Mouse (Mus musculus) gastrocnemius, adult 18-20 months (tissue): Measurements from ENCODE around the gene Amigo1. TPM values are rescaled to one million over a fixed set of nuclear protein-coding genes. Genes with fewer than 3 reads are reported as not detected.
"Not testable (repeated sequence)": the region's sequence is repeated elsewhere in the genome, so short reads cannot be mapped to it uniquely, and the experiment has no call there.

Source experiments
- DNase-seq: peaks from one replicate; pipeline ENCODE4 v3.0.0; 2021; ENCODE audit warnings: low spot score
- total RNA-seq, 2 experiments: library from RNA; stranded (reverse); gene quantifications; 2 replicates each; pipeline ENCODE4 v1.2.3; 2021

Gene Amigo1
- total RNA-seq, 2 experiments from 2014 or later = 23.9 to 26.3 TPM

GRCm38 (mm10) chr3:108206731-108207375, 20.7 kb downstream of the Amigo1 start:
- no peak for DNase-seq

- DNase-seq = no peak
Observed at GRCm38 (mm10) chr3:108209001-108209400, 22.9 kb downstream of the Amigo1 start.

DNA sequence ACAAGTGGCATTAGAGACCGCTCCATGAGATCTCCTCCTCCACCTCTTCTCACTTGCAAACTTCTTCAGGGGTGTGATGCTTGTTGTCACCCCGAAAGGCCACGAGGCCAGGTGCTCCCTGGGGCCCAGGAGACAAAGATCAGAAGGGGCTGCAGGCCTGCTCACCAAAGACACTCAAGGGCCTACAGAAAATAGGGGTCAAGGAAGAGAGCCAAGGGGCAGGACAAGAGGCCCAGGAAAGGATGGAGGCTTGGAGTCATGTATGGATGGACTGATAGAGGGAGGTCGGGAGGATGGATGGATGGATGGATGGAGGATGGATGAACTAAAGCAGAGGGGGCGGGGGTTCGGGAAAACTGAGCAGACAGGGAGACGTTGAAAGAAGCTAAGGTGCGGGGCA, 23.4 kb downstream of the Amigo1 start:
- DNase-seq = no peak

DNA sequence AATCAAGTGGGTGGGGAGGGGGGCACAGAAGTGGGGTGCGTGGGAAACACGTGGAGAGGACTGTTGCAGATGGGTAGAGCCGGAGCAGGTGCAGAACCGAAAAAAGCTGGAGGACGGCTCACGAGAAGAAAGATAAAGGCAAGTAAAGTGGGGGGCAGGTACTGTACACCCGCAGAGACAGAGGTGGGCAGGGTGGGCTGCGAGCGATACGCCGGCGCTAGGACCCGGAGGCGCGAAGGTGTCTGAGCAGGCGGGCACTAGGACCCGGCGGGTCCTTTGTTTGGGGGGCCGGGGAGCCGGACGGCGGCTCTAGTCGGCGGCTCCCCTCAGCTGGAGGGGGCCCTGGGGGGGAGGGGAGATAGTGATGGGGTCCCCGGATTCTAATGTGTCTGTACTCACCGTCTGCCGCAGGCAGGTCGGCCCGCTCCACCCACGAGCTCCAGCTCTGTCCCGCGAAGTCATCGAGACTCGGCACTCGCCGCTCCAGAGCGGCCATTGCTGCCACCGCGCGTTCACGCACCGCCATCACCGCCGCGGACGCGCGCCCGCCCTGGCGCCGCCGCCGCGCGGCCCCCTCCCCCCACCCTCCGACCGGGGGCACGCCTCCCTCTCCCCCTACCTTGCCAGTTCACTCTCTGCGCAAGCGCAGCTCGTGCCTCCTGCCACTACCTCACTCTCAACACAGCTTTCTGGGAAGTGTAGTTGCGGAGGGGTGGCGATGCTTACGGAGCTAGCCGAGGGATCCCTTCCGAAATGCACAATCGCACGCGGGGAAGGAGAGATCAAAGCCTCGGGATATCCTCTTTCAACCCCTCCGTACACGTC, 24.0 kb downstream of the Amigo1 start:
- DNase-seq = peak; percentile 94

- peak; percentile 62 for DNase-seq
Observed at GRCm38 (mm10) chr3:108210771-108211139, 24.6 kb downstream of the Amigo1 start, which contains the start of gene Atxn7l2. Gene Atxn7l2 (minus strand): TSS chr3:108210934.

GRCm38 (mm10) chr3:108211845-108212244, 25.7 kb downstream of the Amigo1 start:
- DNase-seq = no peak

GRCm38 (mm10) chr3:108212406-108212805, 26.3 kb downstream of the Amigo1 start:
- peak; percentile 87 for DNase-seq

DNA sequence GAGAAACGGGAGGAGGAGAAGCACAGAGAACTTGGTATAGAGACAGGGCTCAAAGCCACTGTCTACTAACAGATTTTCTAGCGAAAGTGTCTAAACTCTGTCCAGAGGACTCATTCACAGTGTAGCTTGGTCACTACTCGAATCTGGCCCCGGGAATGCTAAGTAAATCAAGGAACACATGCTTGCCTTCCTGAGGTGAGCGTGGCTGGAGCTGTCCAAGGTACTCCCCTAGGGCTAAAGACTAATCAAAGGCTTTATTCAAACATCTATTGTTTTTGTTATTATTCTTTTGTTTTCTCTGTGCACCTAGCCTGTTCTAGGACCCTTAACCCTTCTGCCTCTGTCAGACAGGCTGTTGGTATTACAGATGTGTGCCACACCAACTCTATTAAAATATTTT, 28.6 kb downstream of the Amigo1 start:
- DNase-seq = no peak

GRCm38 (mm10) chr3:108220661-108221060, 34.5 kb downstream of the Amigo1 start:
- peak; percentile 74 for DNase-seq

- peak; percentile 85 for DNase-seq
Observed at GRCm38 (mm10) chr3:108225711-108226557, 39.8 kb downstream of the Amigo1 start.

DNA sequence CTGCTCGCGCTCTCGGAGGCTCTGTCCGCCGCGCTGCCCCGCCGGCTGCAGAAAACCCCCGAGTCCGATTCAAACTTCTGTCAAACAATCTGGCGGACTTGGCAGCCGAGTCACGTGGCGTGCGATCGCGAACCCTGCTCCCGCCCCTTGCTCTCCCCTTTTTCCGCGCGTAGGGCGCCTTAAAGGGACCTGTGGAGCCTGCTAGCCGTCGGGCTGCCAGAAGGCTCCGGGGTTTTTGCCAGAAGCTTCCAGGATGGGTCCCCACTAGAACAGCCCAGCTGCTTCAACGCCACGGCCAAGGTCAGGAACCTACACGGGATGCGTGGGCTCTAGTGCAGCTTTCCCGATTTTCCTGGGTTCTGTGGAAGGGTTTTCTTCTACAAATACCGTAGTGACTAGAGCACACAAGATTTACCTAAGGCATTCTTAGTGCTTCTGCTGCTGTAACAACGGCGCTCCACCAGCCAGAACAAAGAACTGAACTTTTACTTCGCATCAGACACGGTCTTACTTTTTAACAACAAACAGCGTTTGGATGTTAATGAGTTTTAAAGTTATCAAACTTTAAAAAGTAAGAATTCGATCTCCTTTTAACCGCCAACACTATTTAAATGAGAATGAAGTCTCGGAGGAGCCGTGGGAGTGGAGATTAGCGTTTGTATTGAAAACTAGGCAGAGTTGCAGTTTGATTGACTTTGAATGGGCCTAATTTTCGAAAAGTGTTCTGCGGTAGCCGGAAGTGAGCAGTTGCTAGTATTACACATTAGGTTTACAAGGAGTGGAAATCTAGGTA, 40.6 kb downstream of the Amigo1 start, which contains the start of gene Sypl2:
TSS of gene Sypl2 (minus strand) at position 91 of the 793 bp plus-strand sequence.
- DNase-seq = peak; percentile 84

DNA sequence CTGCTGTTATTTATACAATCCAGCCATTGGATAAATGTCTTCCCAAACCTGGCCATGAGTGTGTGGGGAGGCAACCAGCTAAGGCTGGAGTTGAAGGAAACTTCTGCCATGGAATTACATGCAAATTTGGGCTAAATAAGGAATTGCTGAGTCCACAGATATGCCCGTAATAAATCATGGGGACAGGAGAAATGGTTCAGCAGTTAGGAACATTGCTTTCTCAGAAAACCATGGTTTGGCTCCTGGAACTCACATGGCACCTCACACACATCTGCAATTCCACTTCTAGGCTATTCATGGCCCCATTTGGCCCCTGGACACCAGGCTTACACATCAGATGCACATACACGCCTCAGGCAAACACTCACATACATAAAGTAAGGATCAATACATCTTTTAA, 41.4 kb downstream of the Amigo1 start:
- DNase-seq = no peak

GRCm38 (mm10) chr3:108231646-108232045, 45.5 kb downstream of the Amigo1 start:
- DNase-seq = no peak

DNA sequence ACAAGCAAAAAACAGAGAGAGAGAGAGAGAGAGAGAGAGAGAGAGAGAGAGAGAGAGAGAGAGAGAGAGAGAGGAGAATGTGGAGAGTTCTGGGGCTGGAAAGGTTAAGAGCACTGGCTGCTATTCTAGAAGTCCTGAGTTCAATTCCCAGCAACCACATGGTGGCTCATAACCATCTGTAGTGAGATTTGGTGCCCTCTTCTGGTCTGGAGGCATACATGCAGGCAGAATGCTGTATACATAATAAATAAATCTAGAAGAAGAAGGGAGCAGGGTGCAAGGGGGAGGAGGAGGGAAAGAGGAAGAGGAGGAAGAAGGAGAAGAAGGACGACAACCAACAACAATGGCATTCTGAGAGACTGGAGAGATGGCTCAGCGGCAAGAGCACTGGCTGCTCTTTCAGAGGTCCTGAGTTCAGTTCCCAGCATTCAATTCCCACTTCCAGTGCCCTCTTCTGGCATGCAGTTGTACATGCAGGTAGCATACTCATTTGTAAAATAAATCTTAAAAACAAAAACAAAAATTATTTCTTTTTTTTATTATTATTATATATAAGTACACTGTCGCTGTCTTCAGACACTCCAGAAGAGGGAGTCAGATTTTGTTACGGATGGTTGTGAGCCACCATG, 51.5 kb downstream of the Amigo1 start:
- DNase-seq = not testable (repeated sequence)

DNA sequence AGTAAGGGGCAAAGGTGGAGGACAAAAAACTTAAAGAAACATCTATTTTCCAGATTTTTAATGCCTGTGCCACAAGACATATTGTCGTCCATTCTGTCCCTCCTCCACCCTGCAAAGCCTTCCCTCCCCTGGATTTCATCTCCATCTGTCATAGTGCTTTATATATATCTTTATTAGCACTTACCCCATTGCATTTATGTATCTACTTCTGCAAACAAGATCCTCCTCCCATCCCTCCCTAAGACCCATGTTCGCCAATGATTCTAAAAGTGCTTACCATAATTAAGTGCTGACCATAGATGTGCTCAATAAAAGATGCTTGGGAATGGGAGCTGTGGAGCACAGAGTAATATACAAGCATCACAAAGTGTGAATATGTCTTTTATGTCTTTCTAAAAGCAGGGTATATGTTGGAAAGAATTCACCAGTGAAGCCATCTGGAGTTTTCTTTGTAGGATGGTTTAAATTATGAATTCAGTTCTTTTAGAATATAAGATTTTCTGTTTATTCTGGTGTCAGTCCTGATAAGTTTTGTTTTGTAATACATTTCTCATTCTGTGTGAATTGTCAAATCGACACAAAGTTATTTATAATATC, 55.2 kb downstream of the Amigo1 start:
- no peak for DNase-seq

Other genes with a start within 250 kb of the Amigo1 start
- under 1 TPM; 0.45 to 0.46 TPM for gene Gstm6, start 242.6 kb upstream of the Amigo1 start, total RNA-seq
- not detected for gene Gstm3, start 217.1 kb upstream of the Amigo1 start, total RNA-seq
- gene Gstm2, start 199.9 kb upstream of the Amigo1 start, total RNA-seq = 100 to 1,000 TPM in 1 of 2 experiments, 10 to 100 TPM in 1; 95.2 to 129 TPM
- gene Gstm1, start 168.4 kb upstream of the Amigo1 start, total RNA-seq = 100 to 1,000 TPM; 201 to 229 TPM
- 10 to 100 TPM; 11.8 to 15.8 TPM for gene Gstm4, start 141.4 kb upstream of the Amigo1 start, total RNA-seq
- 1 to 10 TPM; 3.6 TPM for gene Ampd2, start 99.7 kb upstream of the Amigo1 start, total RNA-seq
- gene Gnat2, start 93.5 kb upstream of the Amigo1 start, total RNA-seq = under 1 TPM; 0.45 to 0.94 TPM
- gene Gnai3, start 40.2 kb upstream of the Amigo1 start, total RNA-seq = 10 to 100 TPM; 10.2 to 14.7 TPM
- not detected for gene Gpr61, start 31.5 kb upstream of the Amigo1 start, total RNA-seq
- 1 to 10 TPM; 3.0 to 3.2 TPM for gene Cyb561d1, start 14.9 kb downstream of the Amigo1 start, total RNA-seq
- 1 to 10 TPM; 5.9 to 6.2 TPM for gene Atxn7l2, start 24.6 kb downstream of the Amigo1 start, total RNA-seq
- 100 to 1,000 TPM; 213 to 250 TPM for gene Sypl2, start 40.3 kb downstream of the Amigo1 start, total RNA-seq
- 10 to 100 TPM; 50.6 to 56.2 TPM for gene Psma5, start 70.6 kb downstream of the Amigo1 start, total RNA-seq
- gene Sort1, start 97.7 kb downstream of the Amigo1 start, total RNA-seq = 10 to 100 TPM; 41.8 to 46.3 TPM
- gene Mybphl, start 178.6 kb downstream of the Amigo1 start, total RNA-seq = not detected
- not detected for gene Psrc1, start 197.5 kb downstream of the Amigo1 start, total RNA-seq
- 10 to 100 TPM; 10.0 to 11.6 TPM for gene Celsr2, start 229.2 kb downstream of the Amigo1 start, total RNA-seq